Mouse (Mus musculus): ENCODE results near the gene Pacsin1. TPM values are rescaled to one million over a fixed set of nuclear protein-coding genes. Genes with fewer than 3 reads are reported as not detected.

The Pacsin1 gene
- polyA plus RNA-seq, 1 experiment from 2014 or later: 1.9 TPM

GRCm38 (mm10) chr17:27703961-27704621 is 48.8 kb downstream of the Pacsin1 start:
- 46% methylated on average over 5 of the region's 5 CpGs for WGBS
- Histone ChIP-seq H3K36me3 (ENCODE audit: control insufficient read depth, insufficient read depth, low read length) (no peaks in the 10 kb centered on the region), H3K9me3 (ENCODE audit: control insufficient read depth, low read length) (no peaks in the 10 kb centered on the region; the same call in 1 of the 2 replicates), H3K4me3 (ENCODE audit: low read length) (no peak overlapping the region), H3K27ac (ENCODE audit: low read length) (no peak overlapping the region), H3K27me3 (ENCODE audit: control insufficient read depth, insufficient read depth, low read depth, low read length) (no peaks in the 10 kb centered on the region; the same call in 1 of the 2 replicates), H3K4me1 (replicated peaks; ENCODE audit: control insufficient read depth, insufficient read depth, low read length) (peaks cover 15% of the 10 kb centered on the region), H3K9ac (ENCODE audit: low read length) (no peak overlapping the region), H3K4me2 (ENCODE audit: low read depth, low read length) (no peak overlapping the region)
- no peak for ATAC-seq (ENCODE audit: low read depth)

- 39% methylated on average over 10 of the region's 10 CpGs for WGBS
- Histone ChIP-seq H3K9me3 (ENCODE audit: control insufficient read depth, low read length) (no peaks in the 10 kb centered on the region), H3K36me3 (ENCODE audit: control insufficient read depth, insufficient read depth, low read length) (no peaks in the 10 kb centered on the region), H3K4me1 (replicated peaks; ENCODE audit: control insufficient read depth, insufficient read depth, low read length) (peaks cover 15% of the 10 kb centered on the region), H3K4me2 (ENCODE audit: low read depth, low read length) (no peak overlapping the region), H3K27ac (ENCODE audit: low read length) (no peak overlapping the region), H3K9ac (ENCODE audit: low read length) (no peak overlapping the region), H3K4me3 (ENCODE audit: low read length) (no peak overlapping the region), H3K27me3 (ENCODE audit: control insufficient read depth, insufficient read depth, low read depth, low read length) (no peaks in the 10 kb centered on the region; the same call in 1 of the 2 replicates)
- no peak for ATAC-seq (ENCODE audit: low read depth)
Measured at GRCm38 (mm10) chr17:27705661-27706060, 50.4 kb downstream of the Pacsin1 start.

DNA sequence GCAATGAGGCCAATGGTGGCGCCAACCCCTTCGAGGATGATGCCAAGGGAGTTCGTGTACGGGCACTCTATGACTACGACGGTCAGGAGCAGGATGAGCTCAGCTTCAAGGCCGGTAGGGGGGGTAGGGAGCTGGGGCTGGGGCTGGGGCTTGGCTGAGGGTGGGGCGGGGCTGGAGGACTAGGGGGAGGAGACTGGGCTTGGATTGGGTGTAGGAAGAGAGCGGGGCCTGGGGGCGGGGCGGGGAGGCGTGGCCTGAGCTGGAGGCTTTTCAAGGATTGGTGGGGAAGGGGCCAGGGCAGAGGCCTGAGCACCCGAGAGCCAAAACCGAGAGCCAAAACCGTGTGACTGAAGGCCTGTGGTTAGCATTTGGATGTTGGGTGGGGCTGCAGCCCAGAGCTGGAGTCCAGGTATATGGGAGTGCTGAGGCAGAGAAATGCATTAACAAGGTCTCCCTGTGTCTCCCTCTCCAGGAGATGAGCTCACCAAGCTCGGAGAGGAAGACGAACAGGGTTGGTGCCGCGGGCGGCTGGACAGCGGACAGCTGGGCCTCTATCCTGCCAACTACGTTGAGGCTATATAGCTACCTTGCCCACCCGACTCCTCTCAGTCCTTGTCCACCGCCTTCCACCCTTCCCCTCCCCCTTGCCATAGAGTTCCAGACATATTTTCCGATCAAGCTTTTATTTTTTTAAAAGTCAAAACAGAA is 52.8 kb downstream of the Pacsin1 start:
- H3K36me3 ChIP-seq (ENCODE audit: control insufficient read depth, insufficient read depth, low read length): no peaks in the 10 kb centered on the region
- 1% methylated on average over 25 of the region's 25 CpGs for WGBS
- no peak overlapping the region for H3K27ac ChIP-seq (ENCODE audit: low read length)
- H3K9me3 ChIP-seq (ENCODE audit: control insufficient read depth, low read length): no peaks in the 10 kb centered on the region
- H3K4me3 ChIP-seq (ENCODE audit: low read length): peak overlapping the region; percentile 44
- H3K9ac ChIP-seq (ENCODE audit: low read length): peak overlapping the region; percentile 52
- ATAC-seq (ENCODE audit: low read depth): peak; percentile 94
- no peaks in the 10 kb centered on the region; the same call in 1 of the 2 replicates for H3K27me3 ChIP-seq (ENCODE audit: control insufficient read depth, insufficient read depth, low read depth, low read length)
- peaks cover 7% of the 10 kb centered on the region for H3K4me1 ChIP-seq (replicated peaks; ENCODE audit: control insufficient read depth, insufficient read depth, low read length)
- H3K4me2 ChIP-seq (ENCODE audit: low read depth, low read length): peak overlapping the region; percentile 66

DNA sequence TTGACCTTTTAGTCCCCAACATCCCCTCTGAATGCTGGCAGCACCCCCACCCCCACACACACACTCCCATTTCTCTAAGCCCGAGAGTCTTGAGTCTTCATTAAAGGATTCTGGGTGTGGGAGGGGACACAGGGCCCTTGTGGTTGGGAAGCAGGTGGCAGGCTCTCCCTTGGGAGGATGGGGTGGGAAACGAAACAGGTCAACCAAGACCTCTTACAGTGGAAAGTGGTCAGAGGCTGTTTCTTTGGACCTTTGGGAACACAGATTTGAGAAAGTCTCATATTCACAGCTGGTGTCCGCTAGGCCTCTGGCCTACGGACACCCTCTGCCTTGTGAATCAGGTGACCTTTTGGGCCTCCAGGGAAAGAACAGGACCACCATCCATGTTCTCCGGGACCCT is 54.3 kb downstream of the Pacsin1 start:
- Histone ChIP-seq H3K9ac (ENCODE audit: low read length) (no peak overlapping the region), H3K4me2 (ENCODE audit: low read depth, low read length) (no peak overlapping the region), H3K27me3 (ENCODE audit: control insufficient read depth, insufficient read depth, low read depth, low read length) (no peaks in the 10 kb centered on the region; the same call in 1 of the 2 replicates), H3K4me1 (replicated peaks; ENCODE audit: control insufficient read depth, insufficient read depth, low read length) (peaks cover 7% of the 10 kb centered on the region), H3K9me3 (ENCODE audit: control insufficient read depth, low read length) (no peaks in the 10 kb centered on the region), H3K36me3 (ENCODE audit: control insufficient read depth, insufficient read depth, low read length) (no peaks in the 10 kb centered on the region), H3K27ac (ENCODE audit: low read length) (no peak overlapping the region), H3K4me3 (ENCODE audit: low read length) (no peak overlapping the region)
- WGBS: 74% methylated on average over 5 of the region's 5 CpGs
- no peak for ATAC-seq (ENCODE audit: low read depth)

- WGBS: 40% methylated on average over 1 of the region's 1 CpGs
- Histone ChIP-seq H3K4me3 (ENCODE audit: low read length) (no peak overlapping the region), H3K27ac (ENCODE audit: low read length) (no peak overlapping the region), H3K9me3 (ENCODE audit: control insufficient read depth, low read length) (no peaks in the 10 kb centered on the region), H3K9ac (ENCODE audit: low read length) (no peak overlapping the region), H3K4me1 (replicated peaks; ENCODE audit: control insufficient read depth, insufficient read depth, low read length) (peaks cover 7% of the 10 kb centered on the region), H3K36me3 (ENCODE audit: control insufficient read depth, insufficient read depth, low read length) (no peaks in the 10 kb centered on the region), H3K4me2 (ENCODE audit: low read depth, low read length) (no peak overlapping the region), H3K27me3 (ENCODE audit: control insufficient read depth, insufficient read depth, low read depth, low read length) (no peaks in the 10 kb centered on the region)
- peak; percentile 59 for ATAC-seq (ENCODE audit: low read depth)
Measured at GRCm38 (mm10) chr17:27712832-27713231, 57.5 kb downstream of the Pacsin1 start.

DNA sequence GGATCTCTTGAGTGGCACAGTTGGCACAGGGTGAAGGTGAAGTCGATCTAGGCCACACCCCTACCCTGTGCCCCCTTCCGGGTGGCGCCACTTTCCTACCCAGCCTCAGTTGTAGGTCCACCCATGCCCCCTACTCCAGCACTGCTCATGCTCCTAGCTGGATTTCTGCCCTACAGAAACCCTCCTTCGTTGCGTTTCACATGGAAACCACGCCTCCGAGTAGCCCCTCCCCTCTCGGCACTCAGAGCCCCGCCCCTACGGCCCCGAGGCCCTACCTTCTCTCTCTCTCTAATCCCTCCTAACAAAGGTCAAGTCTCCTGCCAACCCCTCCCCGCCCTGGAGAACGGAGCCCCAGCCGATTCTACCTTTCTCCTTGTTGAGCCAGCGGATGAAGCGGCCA is 61.5 kb downstream of the Pacsin1 start:
- Histone ChIP-seq H3K27me3 (ENCODE audit: control insufficient read depth, insufficient read depth, low read depth, low read length) (no peaks in the 10 kb centered on the region), H3K9ac (ENCODE audit: low read length) (peak overlapping the region; percentile 36; the same call in 1 of the 2 replicates)

DNA sequence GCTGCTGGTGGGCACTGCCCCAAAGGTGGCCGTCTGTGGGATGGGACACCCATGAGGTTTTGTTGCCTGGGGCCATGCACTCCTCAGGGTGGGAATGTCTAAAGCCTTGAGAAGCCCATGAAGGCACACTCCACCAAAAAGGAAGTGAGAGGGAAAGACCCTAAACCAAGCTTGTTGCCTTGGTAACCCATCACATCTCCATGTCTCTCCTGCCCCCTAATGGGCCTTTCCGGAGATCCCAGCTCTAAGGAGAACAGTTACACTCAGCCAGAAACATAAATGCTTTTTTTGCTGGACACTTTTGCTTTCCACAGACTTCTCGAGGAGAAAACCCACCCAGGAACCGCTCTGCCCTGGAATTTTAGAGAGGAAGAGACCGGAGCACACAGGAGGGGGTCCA is 62.9 kb downstream of the Pacsin1 start:
- H3K9me3 ChIP-seq (ENCODE audit: control insufficient read depth, low read length): no peaks in the 10 kb centered on the region
- no peaks in the 10 kb centered on the region for H3K4me1 ChIP-seq (replicated peaks; ENCODE audit: control insufficient read depth, insufficient read depth, low read length)
- H3K9ac ChIP-seq (ENCODE audit: low read length): no peak overlapping the region
- no peak overlapping the region for H3K4me2 ChIP-seq (ENCODE audit: low read depth, low read length)
- H3K36me3 ChIP-seq (ENCODE audit: control insufficient read depth, insufficient read depth, low read length): no peaks in the 10 kb centered on the region
- no peaks in the 10 kb centered on the region for H3K27me3 ChIP-seq (ENCODE audit: control insufficient read depth, insufficient read depth, low read depth, low read length)
- ATAC-seq (ENCODE audit: low read depth): no peak
- no peak overlapping the region for H3K27ac ChIP-seq (ENCODE audit: low read length)
- WGBS: 53% methylated on average over 5 of the region's 5 CpGs
- H3K4me3 ChIP-seq (ENCODE audit: low read length): no peak overlapping the region

More for the DNA sequence above, 61.5 kb downstream of the Pacsin1 start:
- Histone ChIP-seq H3K36me3 (ENCODE audit: control insufficient read depth, insufficient read depth, low read length) (no peaks in the 10 kb centered on the region), H3K9me3 (ENCODE audit: control insufficient read depth, low read length) (no peaks in the 10 kb centered on the region), H3K4me1 (replicated peaks; ENCODE audit: control insufficient read depth, insufficient read depth, low read length) (no peaks in the 10 kb centered on the region), H3K27ac (ENCODE audit: low read length) (no peak overlapping the region), H3K4me3 (ENCODE audit: low read length) (peak overlapping the region; percentile 37), H3K4me2 (ENCODE audit: low read depth, low read length) (peak overlapping the region; percentile 40)
- ATAC-seq (ENCODE audit: low read depth): peak; percentile 36
- 5% methylated on average over 16 of the region's 16 CpGs for WGBS

DNA sequence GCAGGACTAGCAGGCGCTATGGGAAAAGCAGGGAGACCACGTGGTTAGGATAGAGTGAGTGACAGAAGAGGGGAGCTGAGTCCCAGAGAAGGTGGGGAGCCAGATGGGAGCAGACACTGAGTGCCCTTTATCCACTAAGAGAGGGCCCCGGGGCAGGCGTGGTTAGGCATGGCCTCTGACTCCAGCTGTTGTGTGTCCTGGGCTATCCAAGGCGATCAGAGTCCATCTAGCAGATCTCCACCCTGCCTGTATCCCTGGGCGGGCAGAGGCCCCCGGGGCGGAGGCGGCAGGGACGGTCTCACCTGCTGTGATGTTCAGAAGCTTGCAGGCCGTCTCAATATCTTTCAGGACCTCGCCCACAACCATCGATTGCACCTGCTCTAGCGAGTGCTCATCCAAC is 64.4 kb downstream of the Pacsin1 start:
- Histone ChIP-seq H3K4me2 (ENCODE audit: low read depth, low read length) (no peak overlapping the region), H3K27me3 (ENCODE audit: control insufficient read depth, insufficient read depth, low read depth, low read length) (no peaks in the 10 kb centered on the region), H3K4me1 (replicated peaks; ENCODE audit: control insufficient read depth, insufficient read depth, low read length) (no peaks in the 10 kb centered on the region), H3K36me3 (ENCODE audit: control insufficient read depth, insufficient read depth, low read length) (no peaks in the 10 kb centered on the region), H3K9me3 (ENCODE audit: control insufficient read depth, low read length) (no peaks in the 10 kb centered on the region), H3K4me3 (ENCODE audit: low read length) (no peak overlapping the region), H3K9ac (ENCODE audit: low read length) (no peak overlapping the region), H3K27ac (ENCODE audit: low read length) (no peak overlapping the region)
- ATAC-seq (ENCODE audit: low read depth): no peak
- 68% methylated on average over 14 of the region's 14 CpGs for WGBS

- Histone ChIP-seq H3K9ac (ENCODE audit: low read length) (no peak overlapping the region), H3K4me2 (ENCODE audit: low read depth, low read length) (no peak overlapping the region), H3K27ac (ENCODE audit: low read length) (no peak overlapping the region), H3K36me3 (ENCODE audit: control insufficient read depth, insufficient read depth, low read length) (no peaks in the 10 kb centered on the region), H3K4me1 (replicated peaks; ENCODE audit: control insufficient read depth, insufficient read depth, low read length) (peaks cover under 1% of the 10 kb centered on the region; the same call in 1 of the 2 replicates), H3K27me3 (ENCODE audit: control insufficient read depth, insufficient read depth, low read depth, low read length) (no peaks in the 10 kb centered on the region), H3K9me3 (ENCODE audit: control insufficient read depth, low read length) (no peaks in the 10 kb centered on the region), H3K4me3 (ENCODE audit: low read length) (no peak overlapping the region)
- ATAC-seq (ENCODE audit: low read depth): no peak
- WGBS: 59% methylated on average over 9 of the region's 9 CpGs
Measured at GRCm38 (mm10) chr17:27720326-27720725, 65.0 kb downstream of the Pacsin1 start.

Data from lung, embryonic 16.5 days (tissue).